Comparison of ENCODE assay signal across 24 mouse cellular contexts in genomic region chr17:44632941-44633340, GRCm38 (mm10).
"Had no signal": no experiment of that assay in that cellular context is flagged by ENCODE, and none has a peak within 500 bp of the region (broad histone marks: within the 10 kb centered on the region; RNA-seq: fewer than 3 reads in every experiment).

No protein-coding gene starts in this region.

- H3K27ac ChIP-seq: heart, embryonic 13.5 days; heart, embryonic 15.5 days; hindbrain, embryonic 13.5 days; hindbrain, embryonic 15.5 days; hindbrain, postnatal 0 days; kidney, embryonic 15.5 days; kidney, postnatal 0 days; limb, embryonic 13.5 days; limb, embryonic 15.5 days; liver, embryonic 12.5 days; liver, embryonic 14.5 days had no signal

- DNase-seq: gastrocnemius, postnatal 14 days; gastrocnemius, postnatal 36 days; heart, adult 18-20 months; heart, postnatal 14 days; heart, postnatal 36 days; kidney, adult 11 months; kidney, adult 2 months; kidney, adult 9 months; kidney, postnatal 14 days; kidney, postnatal 36 days; layer of hippocampus, postnatal 36 days; left cerebral cortex, postnatal 4 days had no signal

- H3K4me3 ChIP-seq: heart, embryonic 13.5 days; heart, embryonic 15.5 days; hindbrain, embryonic 13.5 days; hindbrain, embryonic 15.5 days; kidney, embryonic 15.5 days; limb, embryonic 13.5 days; limb, embryonic 15.5 days; liver, embryonic 12.5 days had no signal

- H3K27me3 ChIP-seq: heart, embryonic 13.5 days; heart, embryonic 15.5 days; hindbrain, embryonic 13.5 days; hindbrain, embryonic 15.5 days; kidney, embryonic 15.5 days; liver, embryonic 12.5 days had no signal

- H3K9ac ChIP-seq: heart, embryonic 13.5 days; heart, embryonic 15.5 days; hindbrain, embryonic 13.5 days; hindbrain, embryonic 15.5 days; kidney, embryonic 15.5 days; limb, embryonic 13.5 days; limb, embryonic 15.5 days; liver, embryonic 12.5 days; liver, embryonic 14.5 days had no signal

- ATAC-seq: hindbrain, postnatal 0 days; intestine, embryonic 16.5 days; liver, embryonic 12.5 days had no signal

- H3K4me1 ChIP-seq: hindbrain, embryonic 13.5 days; hindbrain, embryonic 15.5 days had no signal

- H3K36me3 ChIP-seq: heart, embryonic 13.5 days; heart, embryonic 15.5 days; hindbrain, embryonic 13.5 days; hindbrain, embryonic 15.5 days; kidney, embryonic 15.5 days; limb, embryonic 13.5 days; limb, embryonic 15.5 days; liver, embryonic 12.5 days had no signal
